Mouse (Mus musculus): ENCODE results near the gene Anxa4.

GRCm38 (mm10) chr6:86793957-86794356 lies 573 bp upstream of the Anxa4 start:
- no peak for TF ChIP-seq CTCF (IDR thresholded peaks at IDR 0.05; ENCODE audit: borderline replicate concordance, control insufficient read depth, extremely low read depth, insufficient read depth, low read length, poor library complexity)
- TF ChIP-seq POLR2A (IDR thresholded peaks at IDR 0.05; ENCODE audit: control insufficient read depth, extremely low read depth, insufficient read depth, low read length, poor library complexity): no peak

Measured in thymus, adult 2 months (tissue).